Mouse (Mus musculus) intestine, postnatal 0 days (tissue): ENCODE measurements around the gene Cbr1. TPM values are rescaled to one million over a fixed set of nuclear protein-coding genes. Genes with fewer than 3 reads are reported as not detected.
A peak's percentile ranks its signal among the peaks of the same experiment; 100 is the strongest.

Experiments
- ATAC-seq: fragments of 200-750 bp; cut with Nextera tagmentation; 2 replicates; pipeline ENCODE4 v1.8.0; 2017; ENCODE audit warnings: mild to moderate bottlenecking, moderate TSS enrichment, moderate library complexity
- H3K27ac ChIP-seq: fragments of 300-500 bp; sonication (generic); 2 replicates; pipeline ENCODE4 v1.5.1; 2014; ENCODE audit warnings: mild to moderate bottlenecking, low read depth, low read length, moderate library complexity
- H3K27me3 ChIP-seq: fragments of 300-500 bp; sonication (generic); replicated peaks from 2 replicates; pipeline ENCODE4 v1.6.1; 2014; ENCODE audit warnings: low read length, mixed read lengths; ENCODE audit not compliant: control insufficient read depth, insufficient read depth
- H3K36me3 ChIP-seq: fragments of 300-500 bp; sonication (generic); 2 replicates; pipeline ENCODE4 v1.6.1; 2014; ENCODE audit warnings: mild to moderate bottlenecking, moderate library complexity; ENCODE audit not compliant: control insufficient read depth, insufficient read depth
- H3K4me1 ChIP-seq: fragments of 300-500 bp; sonication (generic); replicated peaks from 2 replicates; pipeline ENCODE4 v1.6.1; 2014; ENCODE audit warnings: antibody characterized with exemption, low read length, mixed read lengths; ENCODE audit not compliant: control insufficient read depth, insufficient read depth
- H3K4me2 ChIP-seq: fragments of 300-500 bp; sonication (generic); replicated peaks from 2 replicates; pipeline ENCODE4 v1.6.1; 2014; ENCODE audit warnings: low read depth, mild to moderate bottlenecking, moderate library complexity
- H3K4me3 ChIP-seq: fragments of 300-500 bp; sonication (generic); 2 replicates; pipeline ENCODE4 v1.5.1; 2014; ENCODE audit warnings: low read depth, low read length
- H3K9ac ChIP-seq: fragments of 300-500 bp; sonication (generic); 2 replicates; pipeline ENCODE4 v1.6.1; 2014; ENCODE audit warnings: mild to moderate bottlenecking, low read depth, low read length
- H3K9me3 ChIP-seq: fragments of 300-500 bp; sonication (generic); 2 replicates; pipeline ENCODE4 v1.6.1; 2016; ENCODE audit warnings: mixed run types; ENCODE audit not compliant: control insufficient read depth
- CTCF ChIP-seq: sonication (generic); IDR thresholded peaks from 2 replicates; pipeline ENCODE4 v1.5.1; 2016; ENCODE audit warnings: low read depth, mild to moderate bottlenecking, control low read depth, antibody characterized with exemption, moderate library complexity
- WGBS: fragments of 180-500 bp; shearing (Covaris S2); extraction: QIAGEN DNeasy Blood & Tissue Kit; methylation state at CpG from one replicate; pipeline ENCODE4 v1.1.7; 2014; 5-methylcytosine and 5-hydroxymethylcytosine counted together
- polyA plus RNA-seq: library from polyadenylated mRNA; unstranded; fragments of >200 nt; fragmentation: Nextera tagmentation; extraction: Ambion mirVana; gene quantifications from 2 replicates; pipeline ENCODE4 v1.2.1, GENCODE M21; 2015

The Cbr1 gene
- 395 and 423 TPM in 2 replicates for polyA plus RNA-seq

- H3K4me1 ChIP-seq: peaks cover 3% of the 10 kb centered on the region
- H3K36me3 ChIP-seq: peaks cover 6% of the 10 kb centered on the region; the same call in 1 of the 2 replicates
- H3K4me2 ChIP-seq: peak within 1 kb of the TSS; percentile 89
- no peaks in the 10 kb centered on the region for H3K27me3 ChIP-seq
- H3K9ac ChIP-seq: no peak within 1 kb of the TSS
- 76% methylated on average over 4 of the region's 4 CpGs for WGBS
- peak within 1 kb of the TSS; percentile 42; the same call in 1 of the 2 replicates for H3K4me3 ChIP-seq
- ATAC-seq: no peak
- no peak within 1 kb of the TSS for H3K27ac ChIP-seq
- no peaks in the 10 kb centered on the region for H3K9me3 ChIP-seq
- no peak for TF ChIP-seq CTCF
Observed at GRCm38 (mm10) chr16:93605553-93605952, at the start of gene Cbr1. Gene Cbr1 (plus strand): TSS chr16:93605853.

- Histone ChIP-seq H3K27me3 (no peaks in the 10 kb centered on the region), H3K36me3 (no peaks in the 10 kb centered on the region), H3K4me2 (no peak overlapping the region), H3K27ac (no peak overlapping the region), H3K4me1 (no peaks in the 10 kb centered on the region), H3K9ac (no peak overlapping the region), H3K9me3 (no peaks in the 10 kb centered on the region), H3K4me3 (no peak overlapping the region)
- TF ChIP-seq CTCF: no peak
- no peak for ATAC-seq
- 64% methylated on average over 8 of the region's 8 CpGs for WGBS
Observed at GRCm38 (mm10) chr16:93557646-93558045, 48.0 kb upstream of the Cbr1 start.

- Histone ChIP-seq H3K27ac (no peak overlapping the region), H3K9me3 (no peaks in the 10 kb centered on the region), H3K4me3 (no peak overlapping the region), H3K36me3 (no peaks in the 10 kb centered on the region), H3K4me1 (no peaks in the 10 kb centered on the region), H3K9ac (no peak overlapping the region), H3K4me2 (no peak overlapping the region), H3K27me3 (no peaks in the 10 kb centered on the region)
- WGBS: 31% methylated on average over 12 of the region's 12 CpGs
- TF ChIP-seq CTCF: no peak
- no peak for ATAC-seq
Observed at GRCm38 (mm10) chr16:93558499-93558898, 47.2 kb upstream of the Cbr1 start.

GRCm38 (mm10) chr16:93572383-93572782 is 33.3 kb upstream of the Cbr1 start:
- Histone ChIP-seq H3K9ac (no peak overlapping the region), H3K27me3 (0 out of 2 replicates have a peak, but pooled peaks cover 5% of the 10 kb centered on the region), H3K9me3 (no peaks in the 10 kb centered on the region), H3K4me3 (no peak overlapping the region), H3K36me3 (no peaks in the 10 kb centered on the region), H3K4me1 (no peaks in the 10 kb centered on the region), H3K27ac (no peak overlapping the region), H3K4me2 (no peak overlapping the region)
- WGBS: 90% methylated on average over 6 of the region's 6 CpGs
- no peak for ATAC-seq
- TF ChIP-seq CTCF: no peak

- no peak for ATAC-seq
- TF ChIP-seq CTCF: no peak
- 95% methylated on average over 5 of the region's 5 CpGs for WGBS
- H3K4me2 ChIP-seq: no peak overlapping the region
- H3K27ac ChIP-seq: no peak overlapping the region
- 0 out of 2 replicates have a peak, but pooled peaks cover 7% of the 10 kb centered on the region for H3K27me3 ChIP-seq
- no peak overlapping the region for H3K9ac ChIP-seq
- no peaks in the 10 kb centered on the region for H3K36me3 ChIP-seq
- H3K9me3 ChIP-seq: no peaks in the 10 kb centered on the region
- no peaks in the 10 kb centered on the region for H3K4me1 ChIP-seq
- no peak overlapping the region for H3K4me3 ChIP-seq
Observed at GRCm38 (mm10) chr16:93573434-93573833, 32.2 kb upstream of the Cbr1 start.

GRCm38 (mm10) chr16:93574521-93575191 is 31.0 kb upstream of the Cbr1 start:
- H3K27me3 ChIP-seq: 0 out of 2 replicates have a peak, but pooled peaks cover 7% of the 10 kb centered on the region
- H3K9ac ChIP-seq: no peak overlapping the region
- no peak for TF ChIP-seq CTCF
- no peaks in the 10 kb centered on the region for H3K9me3 ChIP-seq
- no peaks in the 10 kb centered on the region for H3K4me1 ChIP-seq
- no peak for ATAC-seq
- H3K27ac ChIP-seq: no peak overlapping the region
- 57% methylated on average over 18 of the region's 18 CpGs for WGBS
- no peak overlapping the region for H3K4me2 ChIP-seq
- no peak overlapping the region for H3K4me3 ChIP-seq
- no peaks in the 10 kb centered on the region for H3K36me3 ChIP-seq
